Mouse (Mus musculus) cortical plate, adult 2 months (tissue): ENCODE data around the gene Pim3. TPM values are rescaled to one million over a fixed set of nuclear protein-coding genes. Genes with fewer than 3 reads are reported as not detected.

Experiments
- H3K27ac ChIP-seq: fragments of 200-500 bp; 2 replicates; pipeline ENCODE4 v1.5.1; 2012; ENCODE audit warnings: low read length, control low read depth, inconsistent platforms; ENCODE audit not compliant: insufficient read depth
- H3K4me1 ChIP-seq: fragments of 200-500 bp; 2 replicates; pipeline ENCODE4 v1.6.1; 2011; ENCODE audit warnings: low read length; ENCODE audit not compliant: control insufficient read depth, insufficient read depth
- H3K4me3 ChIP-seq: fragments of 200-500 bp; 2 replicates; pipeline ENCODE4 v1.5.1; 2011; ENCODE audit warnings: mild to moderate bottlenecking, low read length, control low read depth; ENCODE audit not compliant: insufficient read depth
- CTCF ChIP-seq: fragments of 200-500 bp; IDR thresholded peaks from 2 replicates; pipeline ENCODE4 v1.5.1; 2011; ENCODE audit warnings: mild to moderate bottlenecking, control low read depth, low read length; ENCODE audit not compliant: insufficient read depth; ENCODE audit errors: extremely low read depth
- POLR2A ChIP-seq: fragments of 200-500 bp; IDR thresholded peaks from 2 replicates; pipeline ENCODE4 v1.6.1; 2011; ENCODE audit warnings: mild to moderate bottlenecking, low read length, control low read depth; ENCODE audit not compliant: insufficient read depth; ENCODE audit errors: extremely low read depth
- polyA plus RNA-seq: library from polyadenylated mRNA; depleted of rRNA; stranded (reverse); fragments of >200 nt; gene quantifications from 2 replicates; pipeline ENCODE4 v1.2.3, GENCODE M21; 2012

Gene Pim3
- polyA plus RNA-seq, 1 experiment = 16.7 TPM

- Histone ChIP-seq H3K4me1 (peaks cover 3% of the 10 kb centered on the region; the same call in 1 of the 2 replicates), H3K4me3 (no peak overlapping the region), H3K27ac (no peak overlapping the region)
- TF ChIP-seq POLR2A = no peak
- no peak for TF ChIP-seq CTCF
These were observed 17.0 kb upstream of the Pim3 start for GRCm38 (mm10) chr15:88844966-88845365.

GRCm38 (mm10) chr15:88848661-88849060 is 13.3 kb upstream of the Pim3 start:
- TF ChIP-seq CTCF (no peak), POLR2A (no peak)
- Histone ChIP-seq H3K4me1 (peaks cover 7% of the 10 kb centered on the region), H3K27ac (no peak overlapping the region), H3K4me3 (no peak overlapping the region)

- TF ChIP-seq CTCF (no peak), POLR2A (no peak)
- Histone ChIP-seq H3K4me3 (no peak overlapping the region), H3K27ac (peak overlapping the region; percentile 89), H3K4me1 (peaks cover 7% of the 10 kb centered on the region)
These were observed 12.4 kb upstream of the Pim3 start for GRCm38 (mm10) chr15:88849621-88850020.

GRCm38 (mm10) chr15:88850146-88850826 is 11.7 kb upstream of the Pim3 start:
- Histone ChIP-seq H3K27ac (peak overlapping the region; percentile 91), H3K4me3 (no peak overlapping the region), H3K4me1 (peaks cover 7% of the 10 kb centered on the region)
- no peak for TF ChIP-seq CTCF
- TF ChIP-seq POLR2A = no peak

- H3K4me1 ChIP-seq = peaks cover 7% of the 10 kb centered on the region
- H3K27ac ChIP-seq = peak overlapping the region; percentile 91
- H3K4me3 ChIP-seq = no peak overlapping the region
- TF ChIP-seq CTCF (no peak), POLR2A (no peak)
These were observed 10.9 kb upstream of the Pim3 start for GRCm38 (mm10) chr15:88851076-88851475.

- Histone ChIP-seq H3K4me1 (peaks cover 7% of the 10 kb centered on the region), H3K4me3 (no peak overlapping the region), H3K27ac (peak overlapping the region; percentile 91)
- TF ChIP-seq CTCF (no peak), POLR2A (no peak)
These were observed 10.4 kb upstream of the Pim3 start for GRCm38 (mm10) chr15:88851507-88852149.

- Histone ChIP-seq H3K4me3 (no peak overlapping the region), H3K4me1 (peaks cover 7% of the 10 kb centered on the region), H3K27ac (no peak overlapping the region)
- TF ChIP-seq POLR2A (no peak), CTCF (no peak)
These were observed 8.9 kb upstream of the Pim3 start for GRCm38 (mm10) chr15:88853106-88853505.

GRCm38 (mm10) chr15:88854119-88854968 is 7.6 kb upstream of the Pim3 start:
- TF ChIP-seq CTCF = no peak
- no peak for TF ChIP-seq POLR2A
- Histone ChIP-seq H3K4me1 (peaks cover 7% of the 10 kb centered on the region), H3K27ac (no peak overlapping the region), H3K4me3 (no peak overlapping the region)

GRCm38 (mm10) chr15:88854969-88855830 is 6.8 kb upstream of the Pim3 start:
- Histone ChIP-seq H3K27ac (no peak overlapping the region), H3K4me1 (peaks cover 3% of the 10 kb centered on the region; the same call in 1 of the 2 replicates), H3K4me3 (no peak overlapping the region)
- TF ChIP-seq CTCF (no peak), POLR2A (no peak)
